Mouse (Mus musculus): ENCODE results near the gene Heatr5a. TPM values are rescaled to one million over a fixed set of nuclear protein-coding genes. Genes with fewer than 3 reads are reported as not detected.

Gene Heatr5a
- total RNA-seq, 2 experiments from 2014 or later, result 8.7 to 10.4 TPM

DNA sequence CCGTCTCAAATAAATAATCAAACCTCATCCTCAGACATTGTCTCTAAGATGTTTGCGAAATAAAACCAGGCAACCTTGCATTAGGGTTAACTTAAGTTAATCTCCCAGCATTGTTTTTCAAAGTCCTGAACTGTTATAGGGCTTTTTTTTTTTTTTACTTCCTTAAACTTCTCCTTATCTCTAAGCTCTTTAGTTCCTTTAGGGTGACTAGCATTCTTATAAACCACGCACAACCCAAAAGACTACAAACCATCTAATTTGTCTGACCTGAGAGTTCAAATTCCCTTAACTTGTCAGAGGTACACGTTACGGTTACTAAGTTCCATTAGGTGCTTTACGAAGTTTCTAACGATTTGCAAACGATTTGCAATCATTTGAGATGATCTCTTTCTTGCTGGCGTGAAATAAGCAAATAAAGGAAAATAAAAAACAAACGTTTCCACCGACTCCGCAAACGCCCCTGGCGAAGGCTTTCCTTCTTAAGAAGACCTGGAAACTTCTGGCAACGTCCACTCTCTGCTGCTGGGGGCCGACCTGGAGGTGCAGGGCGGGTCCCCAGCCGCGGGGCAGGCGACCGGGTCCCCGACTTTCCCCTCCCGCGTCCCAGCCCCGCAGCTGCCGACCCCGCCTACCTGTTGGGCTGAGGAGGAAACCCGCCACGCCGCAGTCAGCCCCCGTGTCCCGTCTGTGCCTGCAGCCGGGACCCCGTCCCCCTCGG is 610 bp downstream of the Heatr5a start:
- no peak for DNase-seq

GRCm38 (mm10) chr12:51969876-51970275 is 1.2 kb downstream of the Heatr5a start:
- no peak for DNase-seq

- DNase-seq, result no peak
Observed at GRCm38 (mm10) chr12:51969092-51969491, 2.0 kb downstream of the Heatr5a start.

DNA sequence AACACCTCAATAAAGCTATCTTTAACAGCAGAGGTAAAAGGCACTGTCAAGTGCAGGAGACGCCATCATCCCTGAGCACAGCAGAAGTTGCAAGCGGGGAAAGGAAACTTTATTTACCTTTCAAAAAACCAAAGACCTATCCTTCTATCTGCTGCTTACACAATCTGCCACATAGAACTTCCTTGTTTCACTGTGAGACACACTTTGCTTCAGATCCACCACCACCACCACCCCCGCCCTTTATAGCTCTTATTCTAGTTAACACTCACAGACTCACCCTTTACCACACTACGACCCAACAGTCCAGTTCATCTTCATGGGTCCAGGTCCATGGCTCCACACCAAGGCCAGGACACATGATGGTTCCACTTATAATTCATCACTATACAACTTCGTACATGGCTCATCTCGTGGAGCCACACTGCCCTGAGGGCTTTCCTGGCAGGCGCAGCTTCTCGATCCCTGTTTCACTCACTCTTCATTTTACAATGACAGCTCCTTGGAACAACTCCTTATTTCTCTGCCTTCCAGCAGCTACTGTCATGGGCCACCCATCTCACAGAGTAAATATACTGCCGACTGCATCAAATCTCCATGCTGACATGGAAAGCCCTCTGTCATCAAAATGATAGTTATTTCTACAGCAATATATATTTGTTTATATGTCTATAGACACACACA is 3.1 kb downstream of the Heatr5a start:
- DNase-seq, result no peak

- no peak for DNase-seq
Observed at GRCm38 (mm10) chr12:51957626-51958025, 13.5 kb downstream of the Heatr5a start.

GRCm38 (mm10) chr12:51952309-51952708 is 18.8 kb downstream of the Heatr5a start:
- DNase-seq, result no peak

DNA sequence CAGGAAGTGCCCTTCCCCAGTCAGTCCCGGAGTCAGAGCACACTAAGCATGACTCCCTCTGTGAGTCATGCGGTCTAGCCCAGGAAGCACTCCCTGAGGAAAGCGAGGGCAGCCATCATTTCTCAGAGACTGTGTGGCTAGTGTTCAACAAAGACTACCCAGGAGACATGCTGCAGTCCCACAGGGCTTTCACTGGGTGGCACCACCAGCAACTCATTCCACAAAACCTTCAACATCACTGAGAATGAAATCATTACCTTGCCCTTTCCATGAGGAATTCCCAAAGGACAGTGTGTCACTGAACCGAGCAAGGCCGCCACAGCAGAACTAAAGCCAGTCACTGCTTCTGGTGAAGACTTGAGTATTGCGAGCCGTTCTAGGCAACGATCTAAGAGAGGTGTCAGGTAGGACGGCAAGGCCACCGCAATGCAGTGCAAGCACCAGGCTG is 23.6 kb downstream of the Heatr5a start:
- DNase-seq, result no peak

DNA sequence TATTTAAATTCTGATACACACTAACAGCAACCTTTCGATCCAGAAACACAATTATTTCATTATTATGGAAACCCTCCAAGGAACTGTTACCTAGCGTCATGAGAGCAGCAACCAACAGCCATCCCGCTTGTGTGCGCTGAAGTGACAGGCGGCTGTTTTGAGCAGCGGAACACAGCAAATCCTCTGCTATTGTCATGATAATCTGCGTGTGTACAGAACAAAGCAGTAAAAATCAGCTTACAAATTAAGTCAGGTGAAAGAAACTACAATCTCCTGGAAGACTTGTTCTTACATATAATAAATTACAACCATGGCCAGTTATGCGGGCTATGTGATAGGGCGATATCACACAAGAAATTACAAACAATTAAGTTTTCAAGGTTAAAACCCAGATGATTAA is 25.8 kb downstream of the Heatr5a start:
- no peak for DNase-seq

GRCm38 (mm10) chr12:51939848-51940247 is 31.3 kb downstream of the Heatr5a start:
- DNase-seq, result no peak

GRCm38 (mm10) chr12:51937938-51938337 is 33.2 kb downstream of the Heatr5a start:
- DNase-seq, result no peak

DNA sequence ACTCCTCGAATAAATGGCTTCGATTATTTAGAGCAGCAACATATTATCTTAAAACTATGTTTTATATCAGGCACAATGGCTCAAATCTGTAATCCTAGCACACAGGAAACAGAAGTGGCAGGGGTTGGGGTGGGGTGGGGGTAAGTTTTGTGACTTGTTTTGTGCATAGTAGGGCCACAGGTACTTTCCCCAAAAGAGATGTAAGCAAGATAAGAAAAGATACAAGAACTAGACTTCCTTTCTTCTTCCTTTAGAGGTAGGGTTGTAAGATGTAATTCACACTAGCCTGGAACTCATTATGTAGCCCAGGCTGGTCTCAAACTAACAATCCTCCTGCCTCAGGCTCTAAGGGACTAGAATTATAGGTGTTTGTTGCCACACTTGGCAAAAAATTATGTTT is 41.5 kb downstream of the Heatr5a start:
- no peak for DNase-seq

GRCm38 (mm10) chr12:51917191-51917590 is 53.9 kb downstream of the Heatr5a start:
- DNase-seq, result no peak

GRCm38 (mm10) chr12:51914903-51915670 is 56.0 kb downstream of the Heatr5a start:
- no peak for DNase-seq

DNA sequence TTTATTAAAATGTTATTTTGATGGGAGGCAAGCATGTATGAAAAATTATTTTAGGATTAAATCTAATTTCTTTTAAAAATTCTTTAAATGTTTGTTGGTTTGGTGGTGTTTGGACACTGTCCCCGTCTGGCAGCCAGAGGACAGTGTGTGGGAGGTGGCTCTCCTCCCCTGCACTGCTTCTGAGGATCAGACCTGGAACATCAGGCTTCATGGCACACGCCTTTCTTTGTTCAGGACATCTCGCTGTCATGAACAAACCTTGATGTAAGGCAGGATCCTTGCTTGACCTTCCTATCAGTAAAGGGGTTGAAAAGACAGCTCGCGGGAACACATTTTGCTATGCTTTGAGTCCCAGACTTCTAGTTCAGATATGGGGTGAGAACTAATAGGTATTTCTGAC is 61.9 kb downstream of the Heatr5a start:
- no peak for DNase-seq

GRCm38 (mm10) chr12:51907543-51907942 is 63.6 kb downstream of the Heatr5a start:
- DNase-seq, result no peak

- DNase-seq, result peak; percentile 31 to 50
Observed at GRCm38 (mm10) chr12:51900551-51900950, 70.6 kb downstream of the Heatr5a start.

GRCm38 (mm10) chr12:51896901-51897300 is 74.2 kb downstream of the Heatr5a start:
- DNase-seq, result no peak

- no peak for DNase-seq
Observed at GRCm38 (mm10) chr12:51888609-51889008, 82.5 kb downstream of the Heatr5a start.

- DNase-seq, result no peak
Observed at GRCm38 (mm10) chr12:51887301-51888290, 83.5 kb downstream of the Heatr5a start.

DNA sequence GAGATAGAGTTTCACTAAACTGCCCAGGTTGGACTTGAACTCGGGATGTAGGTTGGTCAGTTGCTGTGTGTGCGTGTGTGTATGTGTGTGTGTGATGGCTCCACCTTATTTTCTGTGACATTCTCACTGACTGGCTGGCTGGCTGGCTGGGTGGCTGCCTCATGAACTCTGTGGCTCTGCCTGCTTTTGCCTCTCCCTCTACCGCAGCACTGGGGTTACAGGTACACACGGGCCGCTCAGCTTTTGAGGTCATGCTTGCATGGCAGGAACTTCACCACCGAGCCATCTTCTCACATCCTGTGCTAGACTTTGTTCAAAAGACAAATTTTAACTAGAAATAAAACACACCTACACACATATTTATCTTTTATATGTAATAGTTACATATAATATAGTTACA is 84.8 kb downstream of the Heatr5a start:
- no peak for DNase-seq

GRCm38 (mm10) chr12:51884801-51885200 is 86.3 kb downstream of the Heatr5a start:
- no peak for DNase-seq

GRCm38 (mm10) chr12:51883297-51883805 is 87.8 kb downstream of the Heatr5a start:
- DNase-seq, result no peak
